Mouse (Mus musculus): ENCODE results near the gene Olfr678. TPM values are rescaled to one million over a fixed set of nuclear protein-coding genes. Genes with fewer than 3 reads are reported as not detected.
"Not testable (repeated sequence)": the region's sequence is repeated elsewhere in the genome, so short reads cannot be mapped to it uniquely, and the experiment has no call there.

Olfr678 gene
- polyA plus RNA-seq (2012; rRNA removed) = not detected in 2 replicates
- not detected in 2 replicates for polyA plus RNA-seq (2014; fragmentation: Nextera tagmentation; extraction: Ambion mirVana)

- no peaks in the 10 kb centered on the region for H3K4me1 ChIP-seq (ENCODE audit: control insufficient read depth, insufficient read depth, low read length)
- H3K27ac ChIP-seq (replicated peaks; ENCODE audit: low read depth, low read length) = no peak within 1 kb of the TSS
- H3K9me3 ChIP-seq (ENCODE audit: control insufficient read depth, low read length) = no peaks in the 10 kb centered on the region
- H3K27me3 ChIP-seq (ENCODE audit: control insufficient read depth, insufficient read depth, low read length) = no peaks in the 10 kb centered on the region
- 86% methylated on average over 1 of the region's 1 CpGs for WGBS
- no peak within 1 kb of the TSS for H3K4me2 ChIP-seq (replicated peaks; ENCODE audit: low read depth, low read length, severe bottlenecking)
- ATAC-seq (ENCODE audit: low FRiP score, low read depth) = no peak
- no peak for DNase-seq (ENCODE audit: low spot score)
- no peak within 1 kb of the TSS for H3K4me3 ChIP-seq (replicated peaks; ENCODE audit: low read length)
- H3K9ac ChIP-seq (ENCODE audit: low read depth, low read length, severe bottlenecking) = no peak within 1 kb of the TSS
- H3K36me3 ChIP-seq (ENCODE audit: control insufficient read depth, insufficient read depth, low read length) = no peaks in the 10 kb centered on the region
- no peak for TF ChIP-seq POLR2A (IDR thresholded peaks at IDR 0.05; ENCODE audit: borderline replicate concordance, extremely low read depth, insufficient read depth, insufficient read length)
These were observed at the start of gene Olfr678 for GRCm38 (mm10) chr7:105064175-105064574. Gene Olfr678, plus strand, starts transcription at chr7:105064475.

- 86% methylated on average over 1 of the region's 1 CpGs for WGBS
- no peak overlapping the region for H3K27ac ChIP-seq (replicated peaks; ENCODE audit: low read depth, low read length)
- H3K9me3 ChIP-seq (ENCODE audit: control insufficient read depth, low read length) = no peaks in the 10 kb centered on the region
- H3K4me3 ChIP-seq (replicated peaks; ENCODE audit: low read length) = no peak overlapping the region
- ATAC-seq (ENCODE audit: low FRiP score, low read depth) = no peak
- H3K4me2 ChIP-seq (replicated peaks; ENCODE audit: low read depth, low read length, severe bottlenecking) = no peak overlapping the region
- no peaks in the 10 kb centered on the region for H3K4me1 ChIP-seq (ENCODE audit: control insufficient read depth, insufficient read depth, low read length)
- no peak for TF ChIP-seq POLR2A (IDR thresholded peaks at IDR 0.05; ENCODE audit: borderline replicate concordance, extremely low read depth, insufficient read depth, insufficient read length)
- no peaks in the 10 kb centered on the region for H3K27me3 ChIP-seq (ENCODE audit: control insufficient read depth, insufficient read depth, low read length)
- H3K9ac ChIP-seq (ENCODE audit: low read depth, low read length, severe bottlenecking) = no peak overlapping the region
- no peaks in the 10 kb centered on the region for H3K36me3 ChIP-seq (ENCODE audit: control insufficient read depth, insufficient read depth, low read length)
- DNase-seq (ENCODE audit: low spot score) = no peak
These were observed 41.7 kb upstream of the Olfr678 start for GRCm38 (mm10) chr7:105022530-105022929.

- Histone ChIP-seq H3K4me2 (replicated peaks; ENCODE audit: low read depth, low read length, severe bottlenecking) (no peak within 1 kb of the TSS), H3K4me1 (ENCODE audit: control insufficient read depth, insufficient read depth, low read length) (no peaks in the 10 kb centered on the region), H3K36me3 (ENCODE audit: control insufficient read depth, insufficient read depth, low read length) (no peaks in the 10 kb centered on the region), H3K4me3 (replicated peaks; ENCODE audit: low read length) (no peak within 1 kb of the TSS), H3K27me3 (ENCODE audit: control insufficient read depth, insufficient read depth, low read length) (no peaks in the 10 kb centered on the region), H3K9ac (ENCODE audit: low read depth, low read length, severe bottlenecking) (no peak within 1 kb of the TSS), H3K9me3 (ENCODE audit: control insufficient read depth, low read length) (no peaks in the 10 kb centered on the region), H3K27ac (replicated peaks; ENCODE audit: low read depth, low read length) (no peak within 1 kb of the TSS)
- DNase-seq (ENCODE audit: low spot score) (no peak), ATAC-seq (ENCODE audit: low FRiP score, low read depth) (no peak)
- WGBS = 68% methylated on average over 1 of the region's 1 CpGs
- no peak for TF ChIP-seq POLR2A (IDR thresholded peaks at IDR 0.05; ENCODE audit: borderline replicate concordance, extremely low read depth, insufficient read depth, insufficient read length)
These were observed 35.9 kb upstream of the Olfr678 start, which contains the start of gene Olfr675 for GRCm38 (mm10) chr7:105028360-105028759. Gene Olfr675, minus strand, starts transcription at chr7:105028460.

- Histone ChIP-seq H3K4me2 (replicated peaks; ENCODE audit: low read depth, low read length, severe bottlenecking) (no peak within 1 kb of the TSS), H3K27me3 (ENCODE audit: control insufficient read depth, insufficient read depth, low read length) (no peaks in the 10 kb centered on the region), H3K9me3 (ENCODE audit: control insufficient read depth, low read length) (no peaks in the 10 kb centered on the region), H3K27ac (replicated peaks; ENCODE audit: low read depth, low read length) (no peak within 1 kb of the TSS), H3K4me1 (ENCODE audit: control insufficient read depth, insufficient read depth, low read length) (no peaks in the 10 kb centered on the region), H3K9ac (ENCODE audit: low read depth, low read length, severe bottlenecking) (no peak within 1 kb of the TSS), H3K4me3 (replicated peaks; ENCODE audit: low read length) (no peak within 1 kb of the TSS), H3K36me3 (ENCODE audit: control insufficient read depth, insufficient read depth, low read length) (no peaks in the 10 kb centered on the region)
- DNase-seq (ENCODE audit: low spot score) (no peak), ATAC-seq (ENCODE audit: low FRiP score, low read depth) (no peak)
- no peak for TF ChIP-seq POLR2A (IDR thresholded peaks at IDR 0.05; ENCODE audit: borderline replicate concordance, extremely low read depth, insufficient read depth, insufficient read length)
These were observed 31.9 kb upstream of the Olfr678 start, which contains the start of gene Olfr676 for GRCm38 (mm10) chr7:105032398-105032797. Gene Olfr676, plus strand, starts transcription at chr7:105032698.

GRCm38 (mm10) chr7:105033836-105034235, 30.4 kb upstream of the Olfr678 start:
- not testable (repeated sequence) for H3K9ac ChIP-seq (ENCODE audit: low read depth, low read length, severe bottlenecking); H3K4me2 ChIP-seq (replicated peaks; ENCODE audit: low read depth, low read length, severe bottlenecking); H3K4me1 ChIP-seq (ENCODE audit: control insufficient read depth, insufficient read depth, low read length); DNase-seq (ENCODE audit: low spot score); H3K36me3 ChIP-seq (ENCODE audit: control insufficient read depth, insufficient read depth, low read length); ATAC-seq (ENCODE audit: low FRiP score, low read depth); H3K4me3 ChIP-seq (replicated peaks; ENCODE audit: low read length); H3K27me3 ChIP-seq (ENCODE audit: control insufficient read depth, insufficient read depth, low read length); H3K27ac ChIP-seq (replicated peaks; ENCODE audit: low read depth, low read length); H3K9me3 ChIP-seq (ENCODE audit: control insufficient read depth, low read length)
- 51% methylated on average over 5 of the region's 5 CpGs for WGBS

- DNase-seq (ENCODE audit: low spot score) (no peak), ATAC-seq (ENCODE audit: low FRiP score, low read depth) (no peak)
- no peak overlapping the region for H3K4me3 ChIP-seq (replicated peaks; ENCODE audit: low read length)
- no peak overlapping the region for H3K27ac ChIP-seq (replicated peaks; ENCODE audit: low read depth, low read length)
- no peak overlapping the region for H3K9ac ChIP-seq (ENCODE audit: low read depth, low read length, severe bottlenecking)
- H3K36me3 ChIP-seq (ENCODE audit: control insufficient read depth, insufficient read depth, low read length) = no peaks in the 10 kb centered on the region
- H3K4me1 ChIP-seq (ENCODE audit: control insufficient read depth, insufficient read depth, low read length) = no peaks in the 10 kb centered on the region
- no peaks in the 10 kb centered on the region for H3K9me3 ChIP-seq (ENCODE audit: control insufficient read depth, low read length)
- H3K27me3 ChIP-seq (ENCODE audit: control insufficient read depth, insufficient read depth, low read length) = no peaks in the 10 kb centered on the region
- no peak overlapping the region for H3K4me2 ChIP-seq (replicated peaks; ENCODE audit: low read depth, low read length, severe bottlenecking)
- no peak for TF ChIP-seq POLR2A (IDR thresholded peaks at IDR 0.05; ENCODE audit: borderline replicate concordance, extremely low read depth, insufficient read depth, insufficient read length)
These were observed 5.3 kb upstream of the Olfr678 start for GRCm38 (mm10) chr7:105058951-105059350.

Measured in limb, embryonic 14.5 days (tissue).